Mouse (Mus musculus): ENCODE data around the gene Olfr262. TPM values are rescaled to one million over a fixed set of nuclear protein-coding genes. Genes with fewer than 3 reads are reported as not detected.
"Not testable (repeated sequence)": the region's sequence is repeated elsewhere in the genome, so short reads cannot be mapped to it uniquely, and the experiment has no call there.

Olfr262 gene
- polyA plus RNA-seq (2015; fragmentation: Nextera tagmentation; extraction: Ambion mirVana): not detected in 2 replicates

DNA sequence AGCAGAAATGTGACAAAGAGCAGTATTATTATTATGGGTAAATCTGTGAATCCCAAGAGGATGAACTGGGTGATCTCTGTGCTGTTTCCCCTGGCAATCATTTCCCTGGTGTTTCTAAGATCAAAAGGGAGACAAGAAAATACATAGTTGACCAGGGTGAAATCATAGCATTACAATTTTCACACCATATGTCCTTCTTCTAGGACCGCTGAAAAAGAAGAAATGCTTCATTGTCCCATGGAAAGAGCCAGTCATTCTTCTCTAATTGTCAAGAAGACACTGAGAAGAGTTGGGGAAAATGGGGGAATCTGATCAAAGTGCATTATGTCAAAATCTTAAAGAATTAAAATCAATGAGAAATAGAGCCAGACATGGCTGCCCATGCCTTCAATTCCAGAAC is at the start of gene Olfr262:
TSS of gene Olfr262 (minus strand) at position 101 of the 400 bp plus-strand sequence.
- Histone ChIP-seq H3K9me3 (no peaks in the 10 kb centered on the region), H3K27ac (no peak within 1 kb of the TSS), H3K4me3 (replicated peaks) (no peak within 1 kb of the TSS), H3K27me3 (replicated peaks) (no peaks in the 10 kb centered on the region), H3K9ac (no peak within 1 kb of the TSS), H3K4me1 (no peaks in the 10 kb centered on the region), H3K36me3 (no peaks in the 10 kb centered on the region), H3K4me2 (no peak within 1 kb of the TSS)
- no peak for ATAC-seq (ENCODE audit: insufficient read depth, low FRiP score, low read depth)
- WGBS: 78% methylated on average over 1 of the region's 1 CpGs

DNA sequence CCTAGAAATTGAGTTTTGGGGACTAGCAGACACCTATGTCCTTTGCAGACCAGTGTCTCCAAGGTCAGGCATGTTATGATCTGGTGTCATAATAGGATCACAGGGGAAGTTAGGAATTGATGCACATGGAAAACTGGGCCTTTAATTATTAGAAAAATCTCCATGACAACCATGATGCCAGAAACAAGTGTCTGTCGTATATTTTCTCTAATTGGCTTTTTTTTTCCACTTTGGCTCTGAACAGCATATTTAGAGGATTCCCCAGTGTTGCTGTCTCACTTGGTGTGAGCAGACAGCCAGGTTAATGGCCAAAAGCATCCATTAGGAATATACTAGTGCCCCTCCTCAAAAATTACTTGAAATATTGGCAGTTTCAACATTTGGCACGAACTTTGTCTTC is 38.1 kb upstream of the Olfr262 start, which contains the start of gene Olfr1434:
TSS of gene Olfr1434 (plus strand) at position 301 of the 400 bp plus-strand sequence.
- no peaks in the 10 kb centered on the region for H3K27me3 ChIP-seq (replicated peaks)
- no peak within 1 kb of the TSS for H3K4me3 ChIP-seq (replicated peaks)
- no peak within 1 kb of the TSS for H3K9ac ChIP-seq
- H3K9me3 ChIP-seq: no peaks in the 10 kb centered on the region
- H3K4me2 ChIP-seq: no peak within 1 kb of the TSS
- no peaks in the 10 kb centered on the region for H3K4me1 ChIP-seq
- no peak for ATAC-seq (ENCODE audit: insufficient read depth, low FRiP score, low read depth)
- no peaks in the 10 kb centered on the region for H3K36me3 ChIP-seq
- WGBS: 79% methylated on average over 2 of the region's 2 CpGs
- no peak within 1 kb of the TSS for H3K27ac ChIP-seq

DNA sequence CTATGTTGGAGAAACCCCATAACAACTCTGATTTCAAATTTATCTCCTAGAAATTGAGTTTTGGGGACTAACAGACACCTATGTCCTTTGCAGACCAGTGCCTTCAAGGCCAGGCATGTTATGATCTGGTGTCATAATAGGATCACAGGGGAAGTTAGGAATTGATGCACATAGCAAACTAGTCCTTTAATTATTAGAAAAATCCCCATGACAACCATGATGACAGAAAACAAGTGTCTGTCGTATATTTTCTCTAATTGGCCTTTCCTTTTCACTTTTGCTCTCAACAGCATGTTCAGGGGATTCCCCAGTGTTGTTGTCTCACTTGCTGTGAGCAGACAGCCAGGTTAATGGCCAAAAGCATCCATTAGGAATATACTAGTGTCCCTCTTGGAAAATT is 19.3 kb upstream of the Olfr262 start, which contains the start of gene Olfr235:
TSS of gene Olfr235 (plus strand) at position 301 of the 400 bp plus-strand sequence.
- no peak within 1 kb of the TSS for H3K27ac ChIP-seq
- H3K27me3 ChIP-seq (replicated peaks): no peaks in the 10 kb centered on the region
- no peak within 1 kb of the TSS for H3K9ac ChIP-seq
- no peaks in the 10 kb centered on the region for H3K36me3 ChIP-seq
- no peaks in the 10 kb centered on the region for H3K4me1 ChIP-seq
- H3K4me3 ChIP-seq (replicated peaks): no peak within 1 kb of the TSS
- H3K9me3 ChIP-seq: no peaks in the 10 kb centered on the region
- H3K4me2 ChIP-seq: no peak within 1 kb of the TSS
- 59% methylated on average over 1 of the region's 1 CpGs for WGBS
- no peak for ATAC-seq (ENCODE audit: insufficient read depth, low FRiP score, low read depth)

DNA sequence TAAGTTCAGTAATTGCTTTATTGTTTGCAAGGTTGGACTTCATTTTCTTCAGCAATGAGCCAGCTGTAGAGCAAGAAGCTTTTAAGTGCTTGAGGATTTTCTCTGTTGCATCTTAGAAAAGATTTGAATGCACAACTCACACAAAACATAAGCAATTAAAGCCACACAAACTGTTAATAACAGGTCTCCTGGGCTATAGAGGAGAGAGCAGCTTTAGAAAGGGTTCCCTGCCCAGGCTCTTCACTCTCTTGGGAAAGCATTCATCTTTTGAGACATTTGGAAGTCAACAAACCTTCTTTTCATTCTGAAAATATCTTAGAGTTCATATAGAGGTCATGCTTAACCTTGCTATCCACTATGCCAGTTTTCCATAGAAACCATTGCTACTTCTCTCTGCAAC is 9.0 kb downstream of the Olfr262 start, which contains the start of gene Olfr1432:
TSS of gene Olfr1432 (minus strand) at position 101 of the 400 bp plus-strand sequence.
- not testable (repeated sequence) for H3K9ac ChIP-seq; H3K4me1 ChIP-seq; H3K36me3 ChIP-seq; H3K4me3 ChIP-seq (replicated peaks); H3K9me3 ChIP-seq; H3K27ac ChIP-seq; H3K27me3 ChIP-seq (replicated peaks); ATAC-seq (ENCODE audit: insufficient read depth, low FRiP score, low read depth); H3K4me2 ChIP-seq

DNA sequence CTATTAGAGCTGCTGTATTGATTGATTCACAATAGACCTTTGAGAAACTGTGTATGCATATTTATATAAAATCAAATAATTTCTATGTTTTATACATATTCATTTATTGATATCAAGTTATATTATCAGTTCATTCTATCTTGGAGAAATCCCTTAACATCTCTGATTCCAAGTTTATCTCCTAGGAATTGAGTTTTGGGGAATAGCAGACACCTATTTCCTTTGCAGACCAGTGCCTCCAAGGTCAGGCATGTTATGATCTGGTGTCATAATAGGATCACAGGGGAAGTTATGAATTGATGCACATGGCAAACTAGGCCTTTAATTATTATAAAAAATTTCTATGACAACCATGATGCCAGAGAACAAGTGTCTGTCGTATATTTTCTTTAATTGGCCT is 41.1 kb downstream of the Olfr262 start, which contains the start of gene Olfr1431:
TSS of gene Olfr1431 (plus strand) at position 301 of the 400 bp plus-strand sequence.
- Histone ChIP-seq H3K9me3 (no peaks in the 10 kb centered on the region), H3K4me1 (no peaks in the 10 kb centered on the region), H3K4me2 (no peak within 1 kb of the TSS), H3K9ac (no peak within 1 kb of the TSS), H3K4me3 (replicated peaks) (no peak within 1 kb of the TSS), H3K27me3 (replicated peaks) (no peaks in the 10 kb centered on the region), H3K36me3 (no peaks in the 10 kb centered on the region), H3K27ac (no peak within 1 kb of the TSS)
- ATAC-seq (ENCODE audit: insufficient read depth, low FRiP score, low read depth): no peak
- 78% methylated on average over 1 of the region's 1 CpGs for WGBS

DNA sequence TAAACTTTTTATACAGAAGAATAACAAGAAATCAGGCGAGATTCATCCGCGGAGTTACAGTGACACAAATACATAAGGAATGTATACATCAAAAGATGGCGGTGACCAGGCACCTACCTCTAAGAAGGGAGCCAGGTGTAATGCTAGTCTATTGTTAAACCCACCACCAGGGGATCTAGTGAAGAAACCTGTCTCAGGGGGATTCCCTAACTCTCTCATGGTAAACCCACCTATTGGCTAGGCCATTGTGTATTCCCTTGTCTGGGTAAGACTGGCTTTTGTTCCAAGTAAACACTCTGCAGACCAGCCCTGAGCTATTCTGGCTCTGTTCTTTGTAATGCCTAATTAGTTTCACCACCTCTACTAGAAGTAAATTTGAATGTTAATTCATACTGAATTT is 42.4 kb downstream of the Olfr262 start:
- WGBS: 81% methylated on average over 4 of the region's 4 CpGs

More for the DNA sequence above, 42.4 kb downstream of the Olfr262 start:
- not testable (repeated sequence) for H3K4me2 ChIP-seq; H3K9me3 ChIP-seq; H3K36me3 ChIP-seq; H3K9ac ChIP-seq; H3K27me3 ChIP-seq (replicated peaks); H3K4me1 ChIP-seq; ATAC-seq (ENCODE audit: insufficient read depth, low FRiP score, low read depth); H3K27ac ChIP-seq; H3K4me3 ChIP-seq (replicated peaks)

Other genes starting within 250 kb of the Olfr262 start
- not detected in 2 replicates for gene Olfr1423, start 200.3 kb downstream of the Olfr262 start, polyA plus RNA-seq (2015; fragmentation: Nextera tagmentation; extraction: Ambion mirVana)
- not detected in 2 replicates for gene Olfr1424, start 179.0 kb downstream of the Olfr262 start, polyA plus RNA-seq (2015; fragmentation: Nextera tagmentation; extraction: Ambion mirVana)
- not detected in 2 replicates for gene Olfr1425, start 163.9 kb downstream of the Olfr262 start, polyA plus RNA-seq (2015; fragmentation: Nextera tagmentation; extraction: Ambion mirVana)
- gene Olfr1426, start 149.6 kb downstream of the Olfr262 start, polyA plus RNA-seq (2015; fragmentation: Nextera tagmentation; extraction: Ambion mirVana): not detected in 2 replicates
- not detected in 2 replicates for gene Olfr1427, start 138.3 kb downstream of the Olfr262 start, polyA plus RNA-seq (2015; fragmentation: Nextera tagmentation; extraction: Ambion mirVana)
- gene Olfr1428, start 125.8 kb downstream of the Olfr262 start, polyA plus RNA-seq (2015; fragmentation: Nextera tagmentation; extraction: Ambion mirVana): not detected in 2 replicates
- not detected in 2 replicates for gene Olfr76, start 118.5 kb downstream of the Olfr262 start, polyA plus RNA-seq (2015; fragmentation: Nextera tagmentation; extraction: Ambion mirVana)
- gene Olfr1555-ps1, start 71.5 kb downstream of the Olfr262 start, polyA plus RNA-seq (2015; fragmentation: Nextera tagmentation; extraction: Ambion mirVana): 0.04 and 0.06 TPM in 2 replicates
- gene Olfr1431, start 41.0 kb downstream of the Olfr262 start, polyA plus RNA-seq (2015; fragmentation: Nextera tagmentation; extraction: Ambion mirVana): not detected in 2 replicates
- not detected in 2 replicates for gene Olfr1432, start 9.1 kb downstream of the Olfr262 start, polyA plus RNA-seq (2015; fragmentation: Nextera tagmentation; extraction: Ambion mirVana)
- not detected in 2 replicates for gene Olfr235, start 19.4 kb upstream of the Olfr262 start, polyA plus RNA-seq (2015; fragmentation: Nextera tagmentation; extraction: Ambion mirVana)
- gene Olfr1434, start 38.2 kb upstream of the Olfr262 start, polyA plus RNA-seq (2015; fragmentation: Nextera tagmentation; extraction: Ambion mirVana): not detected in 2 replicates
- not detected in 2 replicates for gene Olfr1436, start 57.5 kb upstream of the Olfr262 start, polyA plus RNA-seq (2015; fragmentation: Nextera tagmentation; extraction: Ambion mirVana)
- not detected in 2 replicates for gene Olfr1437, start 83.4 kb upstream of the Olfr262 start, polyA plus RNA-seq (2015; fragmentation: Nextera tagmentation; extraction: Ambion mirVana)
- gene Olfr1438-ps1, start 94.3 kb upstream of the Olfr262 start, polyA plus RNA-seq (2015; fragmentation: Nextera tagmentation; extraction: Ambion mirVana): not detected in 2 replicates
- gene Olfr1440, start 145.6 kb upstream of the Olfr262 start, polyA plus RNA-seq (2015; fragmentation: Nextera tagmentation; extraction: Ambion mirVana): not detected in 2 replicates
- not detected in 2 replicates for gene Olfr1441, start 175.8 kb upstream of the Olfr262 start, polyA plus RNA-seq (2015; fragmentation: Nextera tagmentation; extraction: Ambion mirVana)
- gene Pfpl, start 186.2 kb upstream of the Olfr262 start, polyA plus RNA-seq (2015; fragmentation: Nextera tagmentation; extraction: Ambion mirVana): not detected in 2 replicates
- gene Mpeg1, start 219.1 kb upstream of the Olfr262 start, polyA plus RNA-seq (2015; fragmentation: Nextera tagmentation; extraction: Ambion mirVana): 1.2 and 1.3 TPM in 2 replicates